Mouse (Mus musculus): Measurements from ENCODE around the gene Cdh26. TPM values are rescaled to one million over a fixed set of nuclear protein-coding genes. Genes with fewer than 3 reads are reported as not detected.

Gene Cdh26
- polyA plus RNA-seq (2015; fragmentation: Nextera tagmentation; extraction: Ambion mirVana): 0.26 and 0.45 TPM in 2 replicates

DNA sequence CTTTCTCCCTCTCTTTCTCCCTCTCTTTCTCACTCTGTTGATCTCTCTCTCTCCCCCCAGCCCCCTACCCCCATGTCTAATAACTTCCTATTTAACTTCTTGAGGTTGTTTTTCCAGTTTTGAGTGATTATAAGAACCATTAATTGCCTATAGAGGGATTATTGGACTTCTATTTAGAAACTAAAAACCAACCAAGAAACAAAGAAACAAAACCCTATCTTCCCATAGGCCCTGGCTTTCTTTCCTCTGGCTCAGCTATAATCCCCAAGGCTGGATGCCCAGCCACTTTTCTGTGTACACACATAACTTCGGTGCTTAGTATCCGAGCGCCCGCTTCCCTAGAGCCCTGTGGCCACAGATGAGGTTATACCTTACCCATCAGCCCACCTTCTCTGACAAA lies at the start of gene Cdh26:
Gene Cdh26, plus strand, starts transcription at position 301 of the 400 bp plus-strand sequence.
- no peaks in the 10 kb centered on the region for H3K36me3 ChIP-seq
- no peaks in the 10 kb centered on the region for H3K9me3 ChIP-seq
- no peak within 1 kb of the TSS for H3K4me3 ChIP-seq (replicated peaks)
- 0 out of 2 replicates have a peak, but pooled peaks cover 5% of the 10 kb centered on the region for H3K27me3 ChIP-seq (replicated peaks)
- H3K4me1 ChIP-seq: no peaks in the 10 kb centered on the region; the same call in 1 of the 2 replicates
- 85% methylated on average over 4 of the region's 4 CpGs for WGBS
- H3K9ac ChIP-seq: no peak within 1 kb of the TSS
- H3K4me2 ChIP-seq: no peak within 1 kb of the TSS
- no peak for ATAC-seq (ENCODE audit: insufficient read depth, low FRiP score, low read depth)
- no peak within 1 kb of the TSS for H3K27ac ChIP-seq

DNA sequence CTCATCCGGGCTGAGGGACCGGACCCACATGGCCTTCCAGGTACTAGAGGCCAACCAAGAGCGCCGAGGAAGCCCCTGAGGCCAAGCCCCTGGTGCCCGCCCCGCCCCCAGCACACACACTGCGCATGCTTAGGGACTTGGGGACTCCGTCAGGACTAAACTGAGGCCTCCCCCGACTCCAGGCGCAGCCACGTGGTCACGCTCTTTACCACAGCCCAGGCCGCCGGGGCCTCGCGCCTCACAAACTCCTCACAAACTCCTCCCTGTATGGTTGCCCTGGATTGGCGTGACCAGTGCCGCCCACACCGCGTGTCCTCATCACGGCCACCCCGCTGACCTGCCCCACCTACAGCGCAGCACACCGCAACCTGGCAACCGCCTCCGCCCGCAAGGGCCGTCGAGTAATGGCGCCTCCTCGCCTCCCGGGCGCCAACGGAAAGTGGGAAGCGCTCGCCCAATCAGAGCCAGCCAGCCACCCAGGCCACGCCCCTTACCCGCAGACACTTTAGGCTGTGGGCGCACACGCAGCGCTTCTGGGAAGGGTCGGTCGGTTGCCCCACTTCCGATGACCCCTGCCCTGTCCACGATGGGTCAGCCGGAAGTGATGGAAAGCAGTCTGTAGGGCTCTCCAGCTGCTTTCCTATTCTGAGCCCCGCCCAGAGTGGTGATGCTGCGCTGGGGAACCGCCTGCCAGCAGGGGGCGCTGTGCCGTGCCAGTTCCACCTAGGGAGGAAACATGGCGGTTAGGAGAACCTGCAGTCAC lies 23.1 kb upstream of the Cdh26 start, which contains the start of gene Sycp2:
Gene Sycp2, minus strand, starts transcription at position 633 of the 763 bp plus-strand sequence.
- WGBS: 78% methylated on average over 50 of the region's 52 CpGs
- Histone ChIP-seq H3K4me3 (replicated peaks) (no peak within 1 kb of the TSS), H3K27me3 (replicated peaks) (no peaks in the 10 kb centered on the region), H3K27ac (no peak within 1 kb of the TSS), H3K36me3 (no peaks in the 10 kb centered on the region), H3K4me2 (no peak within 1 kb of the TSS), H3K9me3 (no peaks in the 10 kb centered on the region), H3K9ac (no peak within 1 kb of the TSS), H3K4me1 (no peaks in the 10 kb centered on the region)
- peak; percentile 39 for ATAC-seq (ENCODE audit: insufficient read depth, low FRiP score, low read depth)

DNA sequence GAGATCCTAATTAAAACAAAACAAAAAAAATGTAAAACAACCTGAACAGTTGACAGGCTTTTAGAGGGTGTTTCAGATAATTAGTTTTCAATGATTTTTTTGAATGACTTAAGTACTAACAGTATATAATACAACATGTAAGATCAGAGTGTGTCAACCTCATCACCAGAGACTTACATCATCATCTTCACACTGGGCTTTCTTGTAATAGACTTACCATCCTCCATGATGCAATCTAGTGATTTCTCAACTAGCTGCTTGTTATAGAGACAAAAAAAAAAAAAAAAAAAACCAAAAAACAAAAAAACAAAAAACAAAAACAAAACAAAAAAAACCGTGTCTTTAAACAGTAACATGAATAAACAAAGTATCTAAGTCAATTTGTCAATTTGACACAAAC lies 21.3 kb upstream of the Cdh26 start:
- no peaks in the 10 kb centered on the region for H3K36me3 ChIP-seq
- H3K9me3 ChIP-seq: no peaks in the 10 kb centered on the region
- H3K27me3 ChIP-seq (replicated peaks): no peaks in the 10 kb centered on the region; the same call in 1 of the 2 replicates
- no peak overlapping the region for H3K4me2 ChIP-seq
- no peak overlapping the region for H3K9ac ChIP-seq
- H3K4me1 ChIP-seq: peaks cover 11% of the 10 kb centered on the region
- H3K4me3 ChIP-seq (replicated peaks): no peak overlapping the region
- H3K27ac ChIP-seq: no peak overlapping the region
- 26% methylated on average over 1 of the region's 1 CpGs for WGBS
- ATAC-seq (ENCODE audit: insufficient read depth, low FRiP score, low read depth): no peak

DNA sequence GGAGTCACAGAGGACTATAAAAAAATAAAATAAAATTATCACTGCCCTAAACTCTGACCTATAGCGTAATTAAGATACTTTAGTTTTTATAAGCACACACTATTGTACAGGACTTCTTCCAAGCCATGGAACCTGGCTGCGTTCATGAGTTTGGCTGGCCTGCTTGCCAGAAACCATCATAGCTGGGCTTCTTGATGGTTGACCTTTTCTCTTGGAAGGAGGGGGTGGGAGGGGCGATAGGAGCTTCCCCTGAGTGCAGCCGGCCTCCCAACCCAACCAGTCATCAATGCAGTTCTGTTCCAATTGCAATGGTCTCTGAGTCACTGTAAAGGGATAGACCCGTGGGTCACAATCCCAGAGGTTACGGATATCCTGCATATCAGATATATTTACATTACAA lies 20.0 kb upstream of the Cdh26 start:
- WGBS: 71% methylated on average over 6 of the region's 6 CpGs
- no peaks in the 10 kb centered on the region for H3K9me3 ChIP-seq
- H3K9ac ChIP-seq: no peak overlapping the region
- no peak overlapping the region for H3K27ac ChIP-seq
- no peak overlapping the region for H3K4me3 ChIP-seq (replicated peaks)
- H3K36me3 ChIP-seq: no peaks in the 10 kb centered on the region
- peaks cover 15% of the 10 kb centered on the region for H3K4me1 ChIP-seq
- no peak for ATAC-seq (ENCODE audit: insufficient read depth, low FRiP score, low read depth)
- H3K27me3 ChIP-seq (replicated peaks): no peaks in the 10 kb centered on the region; the same call in 1 of the 2 replicates
- H3K4me2 ChIP-seq: no peak overlapping the region

DNA sequence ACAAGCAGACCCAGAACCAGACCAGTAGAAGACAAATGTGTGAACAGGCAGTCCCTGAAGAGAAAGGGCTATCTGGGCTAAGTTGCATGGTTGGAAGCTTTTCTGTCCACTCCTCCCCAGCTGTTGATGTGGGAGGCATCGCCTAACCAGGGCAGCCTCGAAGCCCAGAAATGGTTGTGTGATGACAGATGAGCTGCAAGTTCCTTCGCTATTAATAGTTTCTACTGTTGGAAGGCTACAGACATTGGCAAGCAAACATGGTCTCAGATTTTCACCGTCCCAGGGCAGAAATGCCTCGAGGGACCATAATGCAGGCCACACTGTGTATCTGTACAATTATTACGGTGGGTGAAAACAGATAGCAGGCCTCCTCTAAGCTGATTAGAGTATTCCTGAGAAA lies 17.7 kb upstream of the Cdh26 start:
- Histone ChIP-seq H3K9me3 (no peaks in the 10 kb centered on the region), H3K4me3 (replicated peaks) (no peak overlapping the region), H3K27ac (no peak overlapping the region), H3K4me1 (peaks cover 17% of the 10 kb centered on the region), H3K9ac (no peak overlapping the region), H3K27me3 (replicated peaks) (no peaks in the 10 kb centered on the region; the same call in 1 of the 2 replicates), H3K36me3 (no peaks in the 10 kb centered on the region), H3K4me2 (no peak overlapping the region)
- 37% methylated on average over 6 of the region's 6 CpGs for WGBS
- ATAC-seq (ENCODE audit: insufficient read depth, low FRiP score, low read depth): no peak

DNA sequence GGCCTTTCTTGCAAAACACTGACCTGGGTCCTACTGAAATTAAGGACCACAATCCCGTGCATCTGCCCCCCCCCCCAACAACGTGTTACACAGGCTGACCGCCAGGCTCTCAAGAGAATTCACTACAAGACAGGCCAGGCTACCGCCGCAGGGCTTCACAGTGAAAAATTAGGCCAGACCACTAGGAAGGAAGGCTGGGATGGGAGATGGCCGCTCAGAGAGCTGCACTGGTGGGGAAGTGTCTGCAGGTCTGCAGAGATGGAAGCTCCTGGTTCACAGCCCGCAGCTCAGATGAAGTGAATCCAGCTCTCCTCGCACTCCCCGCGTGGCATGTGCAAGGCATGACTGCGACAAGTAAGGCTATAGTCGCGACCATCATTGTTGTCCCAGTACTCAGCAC lies 17.2 kb upstream of the Cdh26 start:
- WGBS: 57% methylated on average over 13 of the region's 13 CpGs
- Histone ChIP-seq H3K9me3 (no peaks in the 10 kb centered on the region), H3K4me1 (peaks cover 17% of the 10 kb centered on the region), H3K9ac (no peak overlapping the region), H3K27me3 (replicated peaks) (no peaks in the 10 kb centered on the region; the same call in 1 of the 2 replicates), H3K4me2 (peak overlapping the region; percentile 99), H3K4me3 (replicated peaks) (peak overlapping the region; percentile 57), H3K36me3 (no peaks in the 10 kb centered on the region), H3K27ac (no peak overlapping the region)
- no peak for ATAC-seq (ENCODE audit: insufficient read depth, low FRiP score, low read depth)

DNA sequence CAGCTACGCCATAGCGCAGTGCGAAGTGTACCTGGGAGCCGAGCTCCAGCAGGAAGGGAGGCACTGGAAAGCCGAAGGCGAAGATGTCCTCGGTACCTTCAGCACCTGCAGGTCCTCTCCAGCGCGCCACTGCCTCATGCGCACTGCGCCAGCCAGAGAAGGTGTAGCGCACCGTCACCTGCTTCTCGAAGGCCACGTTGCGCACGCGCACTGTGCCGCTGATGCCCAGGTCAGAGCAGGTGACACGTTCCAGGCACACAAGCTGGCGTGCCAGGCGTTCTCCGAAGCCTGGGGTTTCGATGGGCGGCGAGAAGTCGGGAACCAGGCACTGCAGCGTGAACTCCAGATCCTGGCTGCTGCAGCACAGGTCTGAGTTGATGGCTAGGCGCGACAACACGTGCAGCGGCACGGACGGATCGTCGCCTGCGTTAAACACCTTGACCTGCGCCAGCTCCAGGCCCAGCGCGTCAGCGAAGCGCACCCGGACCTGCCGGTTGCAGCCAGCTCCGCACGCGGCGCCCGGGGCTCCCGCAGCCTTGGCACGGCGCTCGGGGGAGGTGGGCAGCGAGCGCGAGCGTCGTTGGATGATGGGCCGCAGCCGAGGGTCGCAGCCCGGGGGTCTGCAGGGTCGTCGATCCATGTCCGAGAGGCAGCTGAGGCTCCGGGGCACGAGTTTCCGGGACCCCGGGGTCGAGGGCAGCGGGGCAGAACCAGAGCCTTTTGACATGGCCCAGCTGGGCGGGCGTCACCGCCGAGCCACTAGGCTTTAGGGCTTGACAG lies 16.7 kb upstream of the Cdh26 start:
- Histone ChIP-seq H3K27ac (peak overlapping the region; percentile 63; the same call in 1 of the 2 replicates), H3K9me3 (no peaks in the 10 kb centered on the region), H3K4me3 (replicated peaks) (peak overlapping the region; percentile 57), H3K27me3 (replicated peaks) (no peaks in the 10 kb centered on the region; the same call in 1 of the 2 replicates), H3K9ac (peak overlapping the region; percentile 38; the same call in 1 of the 2 replicates), H3K36me3 (no peaks in the 10 kb centered on the region), H3K4me1 (peaks cover 17% of the 10 kb centered on the region), H3K4me2 (peak overlapping the region; percentile 99)
- ATAC-seq (ENCODE audit: insufficient read depth, low FRiP score, low read depth): no peak
- WGBS: 14% methylated on average over 75 of the region's 75 CpGs

DNA sequence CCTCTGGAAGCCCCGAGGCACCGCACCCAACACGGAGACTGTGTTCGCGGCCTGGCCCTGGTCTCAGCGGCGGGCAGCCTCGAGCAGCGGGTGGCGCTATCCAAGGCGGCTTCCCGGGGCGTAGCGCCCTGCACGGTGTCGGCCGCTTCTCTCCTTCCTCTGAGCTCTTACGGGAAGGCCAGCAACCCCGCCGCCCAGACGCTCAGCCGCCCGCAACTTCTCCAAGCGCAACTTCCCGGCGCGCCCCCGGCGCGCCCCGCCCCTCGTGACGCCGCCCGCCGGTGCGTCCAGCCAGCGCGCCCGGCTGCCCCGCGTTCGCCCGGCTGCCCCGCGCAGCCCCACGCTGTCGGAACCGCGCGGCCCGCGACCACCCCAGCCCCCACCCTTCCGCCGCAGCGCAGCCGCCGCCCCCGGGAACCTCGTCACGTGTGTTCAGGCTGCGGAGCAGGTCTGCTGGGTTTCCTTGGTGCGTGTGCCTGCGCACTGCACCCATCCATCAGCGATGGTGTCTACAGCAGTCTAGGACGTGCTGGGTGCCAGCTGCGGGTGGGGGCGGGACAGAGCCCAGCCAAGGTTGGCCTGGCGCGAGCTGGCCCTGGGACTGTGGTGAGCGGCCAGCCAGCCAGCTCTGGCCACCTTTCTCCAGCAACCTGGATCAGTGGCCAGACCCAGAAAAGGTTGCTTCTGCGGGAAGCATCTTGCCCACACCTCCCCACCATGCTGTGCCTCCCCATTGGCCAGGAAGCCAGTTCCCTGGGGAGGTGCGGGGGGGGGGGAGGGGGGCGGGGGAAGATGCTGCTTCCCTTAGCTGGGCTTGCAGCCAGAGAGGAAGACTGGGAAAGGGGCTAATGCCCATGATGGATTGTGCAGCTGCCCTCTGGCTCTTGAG lies 15.8 kb upstream of the Cdh26 start, which contains the start of the genes Ppp1r3d and Fam217b:
Gene Ppp1r3d, minus strand, starts transcription at position 212 of the 889 bp plus-strand sequence.
Gene Fam217b, plus strand, starts transcription at position 264 of the 889 bp plus-strand sequence.
- peak within 1 kb of the TSS; percentile 38; the same call in 1 of the 2 replicates for H3K9ac ChIP-seq
- peak within 1 kb of the TSS; percentile 57 for H3K4me3 ChIP-seq (replicated peaks)
- under 1% methylated on average over 70 of the region's 74 CpGs for WGBS
- H3K36me3 ChIP-seq: no peaks in the 10 kb centered on the region
- ATAC-seq (ENCODE audit: insufficient read depth, low FRiP score, low read depth): peak; percentile 74
- peaks cover 17% of the 10 kb centered on the region for H3K4me1 ChIP-seq
- H3K9me3 ChIP-seq: no peaks in the 10 kb centered on the region
- no peaks in the 10 kb centered on the region; the same call in 1 of the 2 replicates for H3K27me3 ChIP-seq (replicated peaks)
- peak within 1 kb of the TSS; percentile 99 for H3K4me2 ChIP-seq
- peak within 1 kb of the TSS; percentile 63 for H3K27ac ChIP-seq

DNA sequence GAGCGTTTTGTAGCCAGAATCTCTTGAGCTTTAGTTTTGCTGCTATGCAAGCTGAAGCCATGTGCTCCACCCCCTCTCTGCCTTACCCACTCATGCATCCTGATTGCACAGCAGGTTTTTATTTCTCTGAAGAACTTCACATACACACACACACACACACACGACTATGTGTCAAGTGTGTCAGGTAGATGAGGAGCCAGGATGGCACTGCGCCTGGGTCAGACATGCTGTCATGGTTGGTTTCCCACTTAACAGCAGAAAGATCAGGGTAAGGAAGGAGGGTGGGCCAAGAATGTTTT lies 15.2 kb upstream of the Cdh26 start:
- Histone ChIP-seq H3K27ac (peak overlapping the region; percentile 63), H3K4me2 (peak overlapping the region; percentile 99), H3K27me3 (replicated peaks) (no peaks in the 10 kb centered on the region; the same call in 1 of the 2 replicates), H3K36me3 (no peaks in the 10 kb centered on the region), H3K9me3 (no peaks in the 10 kb centered on the region), H3K9ac (no peak overlapping the region), H3K4me1 (peaks cover 17% of the 10 kb centered on the region), H3K4me3 (replicated peaks) (peak overlapping the region; percentile 57)
- ATAC-seq (ENCODE audit: insufficient read depth, low FRiP score, low read depth): no peak
- WGBS: 29% methylated on average over 3 of the region's 3 CpGs

DNA sequence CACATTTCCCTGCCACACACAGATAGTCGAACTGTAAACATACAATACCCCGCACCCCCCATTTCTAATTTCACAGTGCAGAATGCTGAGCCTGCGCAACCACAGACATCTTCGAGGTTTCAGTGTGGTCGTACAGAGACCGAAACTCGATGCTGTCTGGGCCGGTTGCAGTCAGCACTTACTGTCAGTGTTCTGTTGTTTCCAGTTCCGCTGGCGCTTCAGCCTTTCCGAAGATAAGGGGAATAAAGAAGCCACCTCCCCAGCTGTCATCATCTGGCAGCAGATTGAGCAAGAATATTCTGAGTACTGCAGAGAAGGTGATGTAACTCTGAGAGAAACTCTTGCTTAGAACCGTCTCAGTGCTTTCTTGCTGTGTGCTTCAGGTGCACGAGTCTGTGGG lies 13.9 kb upstream of the Cdh26 start:
- H3K27ac ChIP-seq: no peak overlapping the region
- ATAC-seq (ENCODE audit: insufficient read depth, low FRiP score, low read depth): no peak
- H3K4me2 ChIP-seq: no peak overlapping the region
- H3K9me3 ChIP-seq: no peaks in the 10 kb centered on the region
- H3K4me1 ChIP-seq: peaks cover 17% of the 10 kb centered on the region
- no peak overlapping the region for H3K9ac ChIP-seq
- H3K36me3 ChIP-seq: no peaks in the 10 kb centered on the region
- no peaks in the 10 kb centered on the region; the same call in 1 of the 2 replicates for H3K27me3 ChIP-seq (replicated peaks)
- no peak overlapping the region for H3K4me3 ChIP-seq (replicated peaks)
- WGBS: 59% methylated on average over 13 of the region's 13 CpGs

DNA sequence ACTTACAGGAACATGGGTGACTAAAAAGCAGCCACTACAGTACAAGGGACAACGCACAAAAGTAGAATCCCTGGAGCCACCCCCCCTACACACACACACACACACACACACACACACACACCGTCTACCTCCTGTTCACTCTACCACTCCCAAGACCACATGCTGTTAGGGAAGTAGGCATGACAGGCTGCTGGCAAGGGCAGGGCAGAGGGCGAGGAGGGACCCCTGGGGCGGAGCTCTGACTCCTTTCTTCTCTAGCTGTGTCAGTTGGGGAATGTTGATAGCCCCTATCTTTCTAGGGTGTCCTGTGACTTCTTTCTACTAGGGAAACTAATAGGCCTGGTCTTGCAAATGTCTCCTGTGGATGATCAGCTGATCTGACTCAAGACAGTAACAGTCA lies 13.4 kb upstream of the Cdh26 start:
- no peaks in the 10 kb centered on the region for H3K36me3 ChIP-seq
- no peaks in the 10 kb centered on the region for H3K9me3 ChIP-seq
- H3K4me3 ChIP-seq (replicated peaks): no peak overlapping the region
- H3K4me2 ChIP-seq: no peak overlapping the region
- ATAC-seq (ENCODE audit: insufficient read depth, low FRiP score, low read depth): no peak
- WGBS: 73% methylated on average over 4 of the region's 4 CpGs
- no peaks in the 10 kb centered on the region; the same call in 1 of the 2 replicates for H3K27me3 ChIP-seq (replicated peaks)
- no peak overlapping the region for H3K9ac ChIP-seq
- no peak overlapping the region for H3K27ac ChIP-seq
- H3K4me1 ChIP-seq: peaks cover 17% of the 10 kb centered on the region

Measured in stomach, embryonic 15.5 days (tissue).